Mouse (Mus musculus) forebrain, embryonic 14.5 days (tissue): ENCODE data around the gene Nup62. TPM values are rescaled to one million over a fixed set of nuclear protein-coding genes. Genes with fewer than 3 reads are reported as not detected.

ENCODE experiments used
- microRNA counts: library from miRNA; unstranded; fragments of <30 nt; microRNA quantifications from one replicate; lab custom pipeline; 2016
- microRNA-seq: library from miRNA; unstranded; fragments of <30 nt; microRNA quantifications from one replicate; pipeline ENCODE4, GENCODE M21; 2016
- polyA plus RNA-seq: library from polyadenylated mRNA; unstranded; fragments of >200 nt; fragmentation: Nextera tagmentation; extraction: Ambion mirVana; gene quantifications from 2 replicates; pipeline ENCODE4 v1.2.1, GENCODE M21; 2014

The Nup62 gene
- polyA plus RNA-seq, 1 experiment from 2014 or later = 43.6 TPM

MicroRNAs encoded within 50 kb of the gene (microRNA counts, 519-probe panel; counts per million panel counts)
- microRNA mmu-miR-707 (lab: Ali Mortazavi, UCI) = not detected

Small RNAs within 50 kb of the gene (microRNA-seq; reads per million reads assigned to microRNA genes)
- gene Mir707 = not detected

Other genes with a start within 250 kb of the Nup62 start
- gene Napsa, start 243.7 kb upstream of the Nup62 start, polyA plus RNA-seq = 0.74 and 0.79 TPM in 2 replicates
- gene Kcnc3, start 225.4 kb upstream of the Nup62 start, polyA plus RNA-seq = 2.1 and 2.2 TPM in 2 replicates
- 0.74 and 1.1 TPM in 2 replicates for gene Myh14, start 145.2 kb upstream of the Nup62 start, polyA plus RNA-seq
- gene Izumo2, start 107.3 kb upstream of the Nup62 start, polyA plus RNA-seq = not detected in 2 replicates
- 32.0 and 33.5 TPM in 2 replicates for gene Vrk3, start 67.7 kb upstream of the Nup62 start, polyA plus RNA-seq
- 1.2 and 1.3 TPM in 2 replicates for gene Zfp473, start 65.0 kb upstream of the Nup62 start, polyA plus RNA-seq
- gene Il4i1, start 299 bp downstream of the Nup62 start, polyA plus RNA-seq = 1.0 and 1.2 TPM in 2 replicates
- gene Atf5, start 570 bp downstream of the Nup62 start, polyA plus RNA-seq = 4.2 and 4.7 TPM in 2 replicates
- gene Akt1s1, start 32.9 kb downstream of the Nup62 start, polyA plus RNA-seq = 70.4 and 75.4 TPM in 2 replicates
- gene Tbc1d17, start 33.0 kb downstream of the Nup62 start, polyA plus RNA-seq = 79.6 and 105 TPM in 2 replicates
- 30.0 and 31.7 TPM in 2 replicates for gene Pnkp, start 41.1 kb downstream of the Nup62 start, polyA plus RNA-seq
- gene Ptov1, start 53.7 kb downstream of the Nup62 start, polyA plus RNA-seq = 447 and 458 TPM in 2 replicates
- gene Med25, start 76.6 kb downstream of the Nup62 start, polyA plus RNA-seq = 75.4 and 94.0 TPM in 2 replicates
- gene Fuz, start 80.0 kb downstream of the Nup62 start, polyA plus RNA-seq = 18.2 and 18.3 TPM in 2 replicates
- gene Ap2a1, start 113.4 kb downstream of the Nup62 start, polyA plus RNA-seq = 85.6 and 99.3 TPM in 2 replicates
- gene Tsks, start 127.1 kb downstream of the Nup62 start, polyA plus RNA-seq = not detected in 2 replicates
- 37.3 and 41.0 TPM in 2 replicates for gene Cpt1c, start 158.8 kb downstream of the Nup62 start, polyA plus RNA-seq
- gene Prmt1, start 170.5 kb downstream of the Nup62 start, polyA plus RNA-seq = 241 and 274 TPM in 2 replicates
- 52.7 and 60.6 TPM in 2 replicates for gene Irf3, start 181.6 kb downstream of the Nup62 start, polyA plus RNA-seq
- gene Bcl2l12, start 182.6 kb downstream of the Nup62 start, polyA plus RNA-seq = 20.0 and 23.4 TPM in 2 replicates
- 40.5 and 47.8 TPM in 2 replicates for gene Scaf1, start 200.3 kb downstream of the Nup62 start, polyA plus RNA-seq
- gene Rras, start 201.9 kb downstream of the Nup62 start, polyA plus RNA-seq = 11.4 and 14.7 TPM in 2 replicates
- gene Prr12, start 236.8 kb downstream of the Nup62 start, polyA plus RNA-seq = 13.6 and 16.0 TPM in 2 replicates
- 70.4 and 71.8 TPM in 2 replicates for gene Nosip, start 246.3 kb downstream of the Nup62 start, polyA plus RNA-seq
- 12.0 and 13.4 TPM in 2 replicates for gene Prrg2, start 246.6 kb downstream of the Nup62 start, polyA plus RNA-seq